Mouse (Mus musculus) testis, postnatal 10 days (tissue): ENCODE data around the gene Slc22a16.
"Not testable (repeated sequence)": the region's sequence is repeated elsewhere in the genome, so short reads cannot be mapped to it uniquely, and the experiment has no call there.

Experiments
- DNase-seq: peaks from one replicate; pipeline ENCODE4 v3.0.0; 2021; ENCODE audit warnings: low spot score

The Slc22a16 gene

GRCm38 (mm10) chr10:40570036-40570435 lies at the start of gene Slc22a16:
Gene Slc22a16, plus strand, starts transcription at chr10:40570336.
- no peak for DNase-seq

DNA sequence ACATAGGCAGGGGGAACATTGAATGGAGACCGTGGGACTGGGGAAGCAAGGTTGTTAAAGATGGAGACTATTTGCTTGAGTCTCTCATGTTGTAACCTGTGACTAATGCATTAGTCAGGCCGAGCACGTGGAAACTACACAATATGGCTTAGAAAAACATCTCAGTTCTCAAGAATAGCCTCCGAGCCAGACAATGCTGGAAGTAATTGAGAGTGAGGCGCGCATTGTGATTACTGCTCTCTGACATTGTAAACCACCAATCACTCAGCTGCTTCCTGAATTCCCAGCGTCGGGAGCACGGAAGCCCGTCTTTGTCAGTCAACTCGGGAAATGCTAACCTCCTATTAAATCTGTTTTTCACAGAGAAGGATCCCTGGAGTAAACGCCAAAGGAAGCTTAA lies 48.6 kb upstream of the Slc22a16 start:
- DNase-seq, result peak; percentile 27

GRCm38 (mm10) chr10:40523312-40523975 lies 46.7 kb upstream of the Slc22a16 start:
- peak; percentile 42 for DNase-seq

DNA sequence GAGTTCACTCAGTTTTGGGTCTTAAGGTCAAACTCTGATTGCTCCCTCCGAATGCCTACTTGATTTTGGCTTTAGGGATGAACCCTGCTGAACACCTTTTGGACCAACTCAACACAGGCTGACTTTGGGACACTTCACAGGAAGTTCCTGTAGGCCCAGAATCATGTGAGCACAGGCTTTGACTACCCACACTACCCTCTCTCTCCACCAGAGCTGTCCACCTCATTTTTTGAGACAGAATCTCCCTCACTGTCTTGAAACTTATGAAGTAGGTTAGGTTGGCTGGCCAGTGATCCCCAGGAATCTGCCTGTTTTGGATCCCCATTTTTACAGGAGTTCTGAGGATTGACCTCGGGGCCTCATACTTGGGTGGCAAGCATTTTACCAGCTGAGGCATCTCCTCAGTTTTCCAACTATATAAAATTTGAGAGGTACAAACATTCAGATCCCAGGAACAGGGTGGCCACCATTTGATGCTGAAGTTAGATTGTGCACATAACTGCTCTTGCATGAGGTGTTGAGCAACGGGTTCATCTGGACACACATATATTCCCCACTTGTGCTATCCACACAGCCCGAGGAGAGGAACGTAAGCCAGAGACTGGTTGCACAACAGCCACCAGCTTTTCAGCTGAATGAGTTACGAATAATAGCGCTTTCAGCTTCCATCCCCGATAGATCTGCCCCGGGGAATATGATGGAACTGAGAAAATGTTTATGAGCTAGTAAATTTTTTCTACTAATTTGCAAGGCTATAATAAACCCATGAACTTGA lies 45.9 kb upstream of the Slc22a16 start:
- peak; percentile 31 for DNase-seq

- DNase-seq, result peak; percentile 69
Observed at GRCm38 (mm10) chr10:40524991-40525390, 45.1 kb upstream of the Slc22a16 start.

DNA sequence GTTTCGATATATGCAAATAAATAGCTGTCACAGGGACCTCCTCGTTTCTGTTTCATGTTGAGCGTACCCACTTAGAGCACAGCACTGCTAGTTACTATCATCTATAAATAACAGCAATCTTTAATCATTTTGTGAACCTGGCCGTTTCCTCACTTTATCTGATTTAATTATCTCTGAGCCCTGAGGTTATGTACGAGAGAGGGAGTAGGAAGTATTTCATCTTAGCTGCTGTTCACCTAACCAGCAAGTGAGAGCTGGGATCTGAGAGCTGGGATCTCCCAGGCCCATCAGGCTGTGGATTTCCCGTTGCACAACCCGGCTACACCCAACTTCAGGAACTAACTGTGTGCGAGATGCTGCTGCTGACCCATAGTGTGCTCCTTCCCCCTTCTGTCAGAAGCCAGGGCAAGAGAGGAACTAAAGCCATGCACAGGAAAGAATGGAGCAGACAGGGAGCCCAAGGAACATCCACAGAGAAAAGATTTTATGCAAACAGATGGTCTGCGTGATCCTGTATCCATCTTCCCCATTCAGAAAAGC lies 44.5 kb upstream of the Slc22a16 start:
- DNase-seq, result no peak

DNA sequence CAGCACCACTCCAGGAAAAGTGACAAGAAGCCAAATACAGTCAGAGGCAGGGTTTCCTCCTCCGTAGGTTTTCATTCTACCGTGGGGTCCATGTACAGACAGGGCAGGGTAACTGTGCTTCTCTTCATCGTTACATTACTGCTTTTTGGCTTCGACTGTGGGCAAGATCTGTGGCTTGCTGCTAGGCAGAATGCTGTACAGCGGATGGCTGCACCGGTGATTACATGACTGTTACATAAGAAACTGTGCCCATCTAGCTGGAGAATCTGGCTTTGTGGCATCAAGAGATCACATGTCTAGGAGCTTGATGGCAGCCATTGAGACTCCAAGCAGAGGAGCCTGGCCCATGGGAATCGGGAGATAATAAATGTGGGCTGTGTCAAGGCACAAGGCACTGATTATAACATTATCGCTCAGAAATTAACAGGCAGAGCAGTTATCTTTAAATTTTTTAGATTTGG lies 43.8 kb upstream of the Slc22a16 start:
- DNase-seq, result no peak

GRCm38 (mm10) chr10:40526986-40527385 lies 43.1 kb upstream of the Slc22a16 start:
- DNase-seq, result no peak

GRCm38 (mm10) chr10:40527573-40527972 lies 42.6 kb upstream of the Slc22a16 start:
- no peak for DNase-seq

GRCm38 (mm10) chr10:40528668-40529067 lies 41.5 kb upstream of the Slc22a16 start:
- peak; percentile 35 for DNase-seq

DNA sequence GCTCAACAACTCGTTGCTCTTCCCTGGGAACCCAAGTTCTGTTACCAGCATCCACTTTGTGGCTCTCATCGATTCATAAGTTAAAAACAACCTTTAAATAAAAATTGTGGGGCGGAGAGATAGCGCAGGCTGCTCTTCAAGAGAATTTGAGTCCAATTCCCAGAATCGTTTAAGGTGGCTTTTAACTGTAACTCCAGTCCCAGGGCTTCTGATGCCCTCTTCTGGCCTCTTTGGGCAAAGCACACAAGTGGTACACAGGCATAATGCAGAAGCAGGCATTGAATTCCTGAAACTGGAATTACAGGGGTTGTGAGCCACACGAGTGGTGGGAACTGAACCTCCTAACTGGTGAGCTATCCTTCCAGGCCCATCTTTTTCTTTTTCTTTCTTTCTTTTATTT lies 40.5 kb upstream of the Slc22a16 start:
- DNase-seq, result peak; percentile 71

- no peak for DNase-seq
Observed at GRCm38 (mm10) chr10:40530661-40531060, 39.5 kb upstream of the Slc22a16 start.

GRCm38 (mm10) chr10:40532586-40532985 lies 37.5 kb upstream of the Slc22a16 start:
- DNase-seq, result not testable (repeated sequence)

- no peak for DNase-seq
Observed at GRCm38 (mm10) chr10:40541351-40541750, 28.8 kb upstream of the Slc22a16 start.

GRCm38 (mm10) chr10:40549317-40549716 lies 20.8 kb upstream of the Slc22a16 start:
- no peak for DNase-seq

GRCm38 (mm10) chr10:40551801-40552200 lies 18.3 kb upstream of the Slc22a16 start:
- DNase-seq, result no peak

GRCm38 (mm10) chr10:40565695-40566094 lies 4.4 kb upstream of the Slc22a16 start:
- not testable (repeated sequence) for DNase-seq

- no peak for DNase-seq
Observed at GRCm38 (mm10) chr10:40575912-40576634, 5.9 kb downstream of the Slc22a16 start.

DNA sequence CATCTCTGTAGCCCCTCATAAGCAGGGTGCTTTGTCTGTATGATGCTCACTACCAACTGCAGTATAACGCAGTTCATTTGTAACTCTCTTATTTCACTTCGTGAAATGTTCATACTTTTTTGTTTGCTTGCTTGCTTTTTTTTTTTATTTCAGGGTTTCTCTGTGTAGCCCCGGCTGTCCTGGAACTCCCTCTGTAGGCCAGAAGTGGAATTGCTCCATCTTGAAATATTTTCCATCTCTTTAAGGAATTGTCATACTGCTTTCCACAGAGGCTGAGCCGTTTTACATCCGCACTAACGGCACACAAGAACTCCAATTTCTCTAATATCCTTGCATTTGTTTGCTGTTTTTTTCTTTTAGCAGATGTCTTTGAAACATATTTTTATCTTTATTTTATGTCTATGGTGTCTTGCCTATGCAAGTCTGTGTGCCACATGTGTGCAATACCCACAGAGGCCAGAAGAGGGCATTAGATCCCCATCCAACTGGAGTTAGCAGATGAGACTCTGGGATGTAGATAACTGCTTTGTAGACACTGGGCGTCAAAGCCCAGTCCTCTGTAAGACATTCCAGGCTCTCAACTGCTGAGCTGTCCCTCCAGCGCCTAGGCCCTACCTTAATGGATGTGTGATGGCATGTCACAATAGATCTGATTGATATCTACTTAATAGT lies 13.6 kb downstream of the Slc22a16 start:
- peak; percentile 57 for DNase-seq

DNA sequence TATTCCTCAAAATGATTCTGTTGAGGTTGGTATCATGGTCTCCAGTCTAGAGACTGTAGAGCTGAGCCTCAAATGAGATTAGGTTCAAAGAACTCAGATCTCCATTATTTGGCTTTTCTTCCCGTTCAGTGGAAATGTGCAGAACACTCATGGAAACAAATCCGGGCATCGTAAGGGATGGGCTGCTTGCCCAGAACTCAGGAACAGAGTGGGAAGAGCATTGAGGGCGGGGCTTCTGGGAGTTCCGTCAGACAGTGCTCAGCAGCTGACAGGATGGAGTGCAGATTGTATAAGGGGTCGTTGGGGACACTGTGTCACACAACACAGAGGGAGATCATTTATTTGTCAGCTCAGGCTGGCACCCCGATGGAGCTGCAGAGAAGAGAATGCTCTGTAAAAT lies 22.1 kb downstream of the Slc22a16 start:
- DNase-seq, result no peak

DNA sequence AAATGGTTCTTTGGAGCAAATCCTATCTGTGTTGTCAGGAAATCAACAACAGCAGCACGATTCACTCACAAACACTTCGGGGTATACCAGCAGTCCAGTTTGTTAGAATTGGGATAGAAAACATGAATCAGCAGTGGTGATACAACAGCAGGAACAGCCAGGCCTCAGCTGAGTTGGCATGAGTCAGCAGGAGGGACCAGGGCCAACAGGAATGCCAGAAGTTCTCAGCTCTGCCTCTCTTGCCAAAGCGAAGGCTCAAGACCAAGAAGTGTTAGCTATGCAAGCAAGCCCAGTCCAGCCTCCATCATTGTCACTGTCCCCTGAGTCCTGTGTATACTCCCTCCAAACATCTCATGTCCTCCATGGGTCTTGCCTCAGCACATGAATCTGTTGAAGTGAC lies 27.0 kb downstream of the Slc22a16 start:
- DNase-seq, result no peak
